Mouse (Mus musculus): ENCODE results near the gene Rnf151.
"Not testable (repeated sequence)": the region's sequence is repeated elsewhere in the genome, so short reads cannot be mapped to it uniquely, and the experiment has no call there.

Rnf151 gene

GRCm38 (mm10) chr17:24733434-24734050 lies 15.7 kb upstream of the Rnf151 start:
- DNase-seq (ENCODE audit: low read depth, low spot score), result no peak

GRCm38 (mm10) chr17:24732233-24732935 lies 14.5 kb upstream of the Rnf151 start:
- DNase-seq (ENCODE audit: low read depth, low spot score), result no peak

- DNase-seq (ENCODE audit: low read depth, low spot score), result no peak
Measured at GRCm38 (mm10) chr17:24730787-24731186, 12.9 kb upstream of the Rnf151 start.

- DNase-seq (ENCODE audit: low read depth, low spot score), result no peak
Measured at GRCm38 (mm10) chr17:24729067-24729466, 11.2 kb upstream of the Rnf151 start.

GRCm38 (mm10) chr17:24728184-24728583 lies 10.3 kb upstream of the Rnf151 start:
- DNase-seq (ENCODE audit: low read depth, low spot score), result no peak

- DNase-seq (ENCODE audit: low read depth, low spot score), result no peak
Measured at GRCm38 (mm10) chr17:24727618-24728017, 9.8 kb upstream of the Rnf151 start, which contains the start of gene Rpl3l. Gene Rpl3l (plus strand): TSS chr17:24727820.

- DNase-seq (ENCODE audit: low read depth, low spot score), result no peak
Measured at GRCm38 (mm10) chr17:24725637-24726390, 8.0 kb upstream of the Rnf151 start.

- DNase-seq (ENCODE audit: low read depth, low spot score), result peak; percentile 93
Measured at GRCm38 (mm10) chr17:24724184-24724583, 6.3 kb upstream of the Rnf151 start, which contains the start of gene Ndufb10. Gene Ndufb10 (minus strand): TSS chr17:24724478.

- no peak for DNase-seq (ENCODE audit: low read depth, low spot score)
Measured at GRCm38 (mm10) chr17:24723881-24724180, 6.0 kb upstream of the Rnf151 start.

- DNase-seq (ENCODE audit: low read depth, low spot score), result no peak
Measured at GRCm38 (mm10) chr17:24723122-24723880, 5.4 kb upstream of the Rnf151 start.

GRCm38 (mm10) chr17:24722220-24722924 lies 4.5 kb upstream of the Rnf151 start:
- no peak for DNase-seq (ENCODE audit: low read depth, low spot score)

- not testable (repeated sequence) for DNase-seq (ENCODE audit: low read depth, low spot score)
Measured at GRCm38 (mm10) chr17:24721383-24721955, 3.6 kb upstream of the Rnf151 start.

GRCm38 (mm10) chr17:24720616-24721015 lies 2.8 kb upstream of the Rnf151 start:
- not testable (repeated sequence) for DNase-seq (ENCODE audit: low read depth, low spot score)

GRCm38 (mm10) chr17:24719494-24720222 lies 1.8 kb upstream of the Rnf151 start:
- DNase-seq (ENCODE audit: low read depth, low spot score), result peak; percentile 99

- DNase-seq (ENCODE audit: low read depth, low spot score), result not testable (repeated sequence)
Measured at GRCm38 (mm10) chr17:24718938-24719337, 1.1 kb upstream of the Rnf151 start.

- no peak for DNase-seq (ENCODE audit: low read depth, low spot score)
Measured at GRCm38 (mm10) chr17:24716166-24716682, 1.6 kb downstream of the Rnf151 start.

GRCm38 (mm10) chr17:24715556-24715955 lies 2.3 kb downstream of the Rnf151 start:
- no peak for DNase-seq (ENCODE audit: low read depth, low spot score)

GRCm38 (mm10) chr17:24708646-24709045 lies 9.2 kb downstream of the Rnf151 start:
- peak; percentile 78 for DNase-seq (ENCODE audit: low read depth, low spot score)

GRCm38 (mm10) chr17:24707801-24708425 lies 9.9 kb downstream of the Rnf151 start:
- DNase-seq (ENCODE audit: low read depth, low spot score), result no peak
